Mouse (Mus musculus): Measurements from ENCODE around the gene C9. TPM values are rescaled to one million over a fixed set of nuclear protein-coding genes. Genes with fewer than 3 reads are reported as not detected.

Gene C9
- total RNA-seq (2021) (not detected), polyA plus RNA-seq (2012; rRNA removed) (not detected in 2 replicates)
- long read RNA-seq = 0 reads

- Histone ChIP-seq H3K4me3 (no peak within 1 kb of the TSS), H3K79me2 (replicated peaks; ENCODE audit: control insufficient read depth, insufficient read depth, low read length) (no peaks in the 10 kb centered on the region), H3K4me1 (ENCODE audit: control insufficient read depth, insufficient read depth, low read length) (no peaks in the 10 kb centered on the region), H3K9ac (ENCODE audit: low read depth, low read length) (no peak within 1 kb of the TSS), H3K27ac (no peak within 1 kb of the TSS), H3K27me3 (ENCODE audit: control insufficient read depth, insufficient read depth, low read length) (0 out of 2 replicates have a peak, but pooled peaks cover 1% of the 10 kb centered on the region), H3K36me3 (ENCODE audit: control insufficient read depth, insufficient read depth, low read length) (no peaks in the 10 kb centered on the region)
- DNase-seq = no peak
- intact Hi-C loops (cut with DNase I) = no loop called here
- TF ChIP-seq POLR2A (IDR thresholded peaks at IDR 0.05; ENCODE audit: insufficient read depth, low read depth, low read length) (no peak), EP300 (IDR thresholded peaks at IDR 0.05; ENCODE audit: insufficient read depth, low read depth, low read length) (no peak), CTCF (IDR thresholded peaks at IDR 0.05) (no peak)
- WGBS = 76% methylated on average over 2 of the region's 2 CpGs
Observed at GRCm38 (mm10) chr15:6445135-6445534, at the start of gene C9. TSS of gene C9 (plus strand) at chr15:6445327.

GRCm38 (mm10) chr15:6398211-6398610, 46.9 kb upstream of the C9 start:
- 95% methylated on average over 4 of the region's 4 CpGs for WGBS
- Histone ChIP-seq H3K4me3 (no peak overlapping the region), H3K27me3 (ENCODE audit: control insufficient read depth, insufficient read depth, low read length) (no peaks in the 10 kb centered on the region), H3K27ac (no peak overlapping the region), H3K36me3 (ENCODE audit: control insufficient read depth, insufficient read depth, low read length) (peaks cover 8% of the 10 kb centered on the region), H3K9ac (ENCODE audit: low read depth, low read length) (no peak overlapping the region), H3K4me1 (ENCODE audit: control insufficient read depth, insufficient read depth, low read length) (no peaks in the 10 kb centered on the region; the same call in none of the 2 replicates), H3K79me2 (replicated peaks; ENCODE audit: control insufficient read depth, insufficient read depth, low read length) (peaks cover 3% of the 10 kb centered on the region; the same call in 1 of the 2 replicates)
- no peak for TF ChIP-seq CTCF (IDR thresholded peaks at IDR 0.05)
- TF ChIP-seq EP300 (IDR thresholded peaks at IDR 0.05; ENCODE audit: insufficient read depth, low read depth, low read length) = no peak
- TF ChIP-seq POLR2A (IDR thresholded peaks at IDR 0.05; ENCODE audit: insufficient read depth, low read depth, low read length) = no peak
- intact Hi-C loops (cut with DNase I) = no loop called here
- no peak for DNase-seq

DNA sequence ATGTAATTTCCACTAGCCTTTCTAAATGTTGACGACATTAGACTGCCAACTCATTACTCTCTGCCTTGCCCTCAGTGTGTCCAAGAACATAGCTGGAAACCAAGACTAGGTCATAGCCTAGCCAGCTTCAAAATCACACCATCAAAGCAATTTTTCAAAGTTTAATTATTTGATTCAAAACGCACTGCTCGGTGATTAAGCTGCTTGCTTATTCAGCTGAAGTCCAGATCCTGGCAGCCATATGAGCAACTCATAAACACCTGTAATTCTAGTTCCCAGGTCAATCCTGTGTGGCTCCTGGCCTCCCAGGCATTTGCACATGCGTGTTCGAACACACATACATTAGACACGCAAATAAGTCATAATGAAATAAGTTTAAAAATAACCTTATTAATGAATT, 46.2 kb upstream of the C9 start:
- Histone ChIP-seq H3K27ac (no peak overlapping the region), H3K36me3 (ENCODE audit: control insufficient read depth, insufficient read depth, low read length) (peaks cover 5% of the 10 kb centered on the region; the same call in 1 of the 2 replicates), H3K27me3 (ENCODE audit: control insufficient read depth, insufficient read depth, low read length) (no peaks in the 10 kb centered on the region), H3K4me3 (no peak overlapping the region), H3K9ac (ENCODE audit: low read depth, low read length) (no peak overlapping the region), H3K4me1 (ENCODE audit: control insufficient read depth, insufficient read depth, low read length) (no peaks in the 10 kb centered on the region; the same call in 1 of the 2 replicates), H3K79me2 (replicated peaks; ENCODE audit: control insufficient read depth, insufficient read depth, low read length) (peaks cover 3% of the 10 kb centered on the region)
- 80% methylated on average over 6 of the region's 6 CpGs for WGBS
- intact Hi-C loops (cut with DNase I) = no loop called here
- TF ChIP-seq CTCF (IDR thresholded peaks at IDR 0.05) (no peak), POLR2A (IDR thresholded peaks at IDR 0.05; ENCODE audit: insufficient read depth, low read depth, low read length) (no peak), EP300 (IDR thresholded peaks at IDR 0.05; ENCODE audit: insufficient read depth, low read depth, low read length) (no peak)
- DNase-seq = no peak

DNA sequence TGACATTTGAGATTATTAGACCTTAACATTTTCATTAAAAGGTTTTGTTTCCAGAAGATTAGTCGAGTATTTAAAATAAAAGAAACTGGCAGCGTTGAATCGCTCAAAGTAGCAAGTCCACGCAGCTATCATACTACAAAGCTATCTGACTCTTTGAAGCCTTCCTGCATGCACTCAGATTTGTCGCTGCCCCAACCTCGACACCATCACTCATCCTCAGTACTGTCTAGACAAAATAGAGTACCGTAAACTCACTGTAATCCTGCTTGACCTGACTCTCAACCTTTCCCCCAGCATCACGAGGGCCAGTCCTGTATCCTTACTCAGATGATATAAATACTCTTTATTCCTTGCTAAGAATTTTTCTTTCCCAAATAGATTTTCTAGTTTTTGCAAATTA, 45.0 kb upstream of the C9 start:
- peaks cover 4% of the 10 kb centered on the region; the same call in 1 of the 2 replicates for H3K36me3 ChIP-seq (ENCODE audit: control insufficient read depth, insufficient read depth, low read length)
- H3K79me2 ChIP-seq (replicated peaks; ENCODE audit: control insufficient read depth, insufficient read depth, low read length) = peaks cover 2% of the 10 kb centered on the region
- no peak for DNase-seq
- WGBS = 77% methylated on average over 8 of the region's 8 CpGs
- no peak overlapping the region for H3K4me3 ChIP-seq
- no peaks in the 10 kb centered on the region; the same call in 1 of the 2 replicates for H3K4me1 ChIP-seq (ENCODE audit: control insufficient read depth, insufficient read depth, low read length)
- no peak overlapping the region for H3K9ac ChIP-seq (ENCODE audit: low read depth, low read length)
- H3K27me3 ChIP-seq (ENCODE audit: control insufficient read depth, insufficient read depth, low read length) = no peaks in the 10 kb centered on the region
- intact Hi-C loops (cut with DNase I) = no loop called here
- H3K27ac ChIP-seq = no peak overlapping the region
- TF ChIP-seq EP300 (IDR thresholded peaks at IDR 0.05; ENCODE audit: insufficient read depth, low read depth, low read length) (no peak), CTCF (IDR thresholded peaks at IDR 0.05) (no peak), POLR2A (IDR thresholded peaks at IDR 0.05; ENCODE audit: insufficient read depth, low read depth, low read length) (no peak)

DNA sequence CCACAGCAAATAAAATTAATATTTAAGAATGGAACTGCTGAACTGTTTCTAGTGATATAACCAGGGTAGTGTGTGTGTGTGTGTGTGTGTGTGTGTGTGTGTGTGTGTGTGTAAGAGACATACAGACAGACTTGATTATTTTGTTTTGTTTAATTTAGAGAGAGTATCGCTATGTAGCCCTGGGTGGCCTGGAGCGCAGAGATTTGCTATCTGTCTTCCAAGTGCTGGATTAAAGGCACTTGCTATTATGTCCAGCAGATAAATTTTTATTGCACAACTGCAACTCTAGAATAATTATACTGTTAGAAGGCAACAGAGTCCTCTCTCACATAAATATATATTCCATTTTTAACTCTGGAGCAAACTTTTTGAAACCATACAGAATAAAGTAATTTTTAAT, 42.7 kb upstream of the C9 start:
- no peak for DNase-seq
- H3K9ac ChIP-seq (ENCODE audit: low read depth, low read length) = no peak overlapping the region
- peaks cover 4% of the 10 kb centered on the region for H3K4me1 ChIP-seq (ENCODE audit: control insufficient read depth, insufficient read depth, low read length)
- no peak overlapping the region for H3K4me3 ChIP-seq
- H3K27ac ChIP-seq = no peak overlapping the region
- 67% methylated on average over 2 of the region's 2 CpGs for WGBS
- peaks cover 17% of the 10 kb centered on the region for H3K36me3 ChIP-seq (ENCODE audit: control insufficient read depth, insufficient read depth, low read length)
- TF ChIP-seq EP300 (IDR thresholded peaks at IDR 0.05; ENCODE audit: insufficient read depth, low read depth, low read length) = no peak
- TF ChIP-seq POLR2A (IDR thresholded peaks at IDR 0.05; ENCODE audit: insufficient read depth, low read depth, low read length) = no peak
- no peak for TF ChIP-seq CTCF (IDR thresholded peaks at IDR 0.05)
- intact Hi-C loops (cut with DNase I) = no loop called here
- H3K79me2 ChIP-seq (replicated peaks; ENCODE audit: control insufficient read depth, insufficient read depth, low read length) = no peaks in the 10 kb centered on the region; the same call in 1 of the 2 replicates
- H3K27me3 ChIP-seq (ENCODE audit: control insufficient read depth, insufficient read depth, low read length) = no peaks in the 10 kb centered on the region

- H3K36me3 ChIP-seq (ENCODE audit: control insufficient read depth, insufficient read depth, low read length) = peaks cover 15% of the 10 kb centered on the region
- 73% methylated on average over 5 of the region's 5 CpGs for whole genome bisulfite sequencing
- no peak for TF ChIP-seq CTCF (IDR thresholded peaks at IDR 0.05)
- no peak for TF ChIP-seq POLR2A (IDR thresholded peaks at IDR 0.05; ENCODE audit: insufficient read depth, low read depth, low read length)
- TF ChIP-seq EP300 (IDR thresholded peaks at IDR 0.05; ENCODE audit: insufficient read depth, low read depth, low read length) = no peak
- H3K79me2 ChIP-seq (replicated peaks; ENCODE audit: control insufficient read depth, insufficient read depth, low read length) = no peaks in the 10 kb centered on the region; the same call in none of the 2 replicates
- peaks cover 4% of the 10 kb centered on the region for H3K4me1 ChIP-seq (ENCODE audit: control insufficient read depth, insufficient read depth, low read length)
- no peak overlapping the region for H3K27ac ChIP-seq
- no peak overlapping the region for H3K4me3 ChIP-seq
- no peaks in the 10 kb centered on the region for H3K27me3 ChIP-seq (ENCODE audit: control insufficient read depth, insufficient read depth, low read length)
- no peak for DNase-seq
- intact Hi-C loops (cut with DNase I) = no loop called here
- no peak overlapping the region for H3K9ac ChIP-seq (ENCODE audit: low read depth, low read length)
Observed at GRCm38 (mm10) chr15:6404172-6404571, 41.0 kb upstream of the C9 start.
